Mouse (Mus musculus) hindbrain, embryonic 10.5 days (tissue): ENCODE measurements around the gene Sh3rf1. TPM values are rescaled to one million over a fixed set of nuclear protein-coding genes. Genes with fewer than 3 reads are reported as not detected.

Experiments used
- polyA plus RNA-seq: library from polyadenylated mRNA; unstranded; fragments of >200 nt; fragmentation: Nextera tagmentation; extraction: Ambion mirVana; gene quantifications from 2 replicates; pipeline ENCODE4 v1.2.1, GENCODE M21; 2016

Gene Sh3rf1
- polyA plus RNA-seq, 1 experiment from 2014 or later, result 20.3 TPM

Other genes with a start within 250 kb of the Sh3rf1 start
- 25.4 and 29.0 TPM in 2 replicates for gene Clcn3, start 240.6 kb upstream of the Sh3rf1 start, polyA plus RNA-seq
- gene Nek1, start 230.7 kb upstream of the Sh3rf1 start, polyA plus RNA-seq, result 16.5 and 21.1 TPM in 2 replicates